19 mouse cellular contexts compared by ENCODE assay signal in genomic region chr1:163285539-163285938, GRCm38 (mm10). TPM values are rescaled to one million over a fixed set of nuclear protein-coding genes. Genes with fewer than 3 reads are reported as not detected.
DNase-seq lines count a peak whose midpoint lies in the region; ATAC-seq and TF ChIP-seq lines count a peak whose summit lies in the region.
"Had no signal": no experiment of that assay in that cellular context is flagged by ENCODE, and none has a peak within 500 bp of the region (broad histone marks: within the 10 kb centered on the region; RNA-seq: fewer than 3 reads in every experiment).

No protein-coding gene starts in this region.

- H3K27ac ChIP-seq in heart, adult 2 months: peak overlapping the region; percentile 59
- H3K27ac ChIP-seq in embryonic facial prominence, embryonic 15.5 days (replicated peaks): peak overlapping the region; percentile 45; the same call in 1 of the 2 replicates
- H3K27ac ChIP-seq in limb, embryonic 14.5 days (replicated peaks; ENCODE audit: low read depth, low read length): no peak overlapping the region
- H3K27ac ChIP-seq: forebrain, embryonic 12.5 days; hindbrain, embryonic 12.5 days had no signal

- intact Hi-C loops in heart, adult 2 months (cut with DNase I): no loop called here
- intact Hi-C loops in heart, postnatal 25 days (cut with DNase I): no loop called here
- intact Hi-C loops in left cerebral cortex, postnatal 25 days (cut with DNase I): no loop called here

- no peak for TF ChIP-seq POLR2A in heart, adult 2 months (IDR thresholded peaks at IDR 0.05; ENCODE audit: insufficient read depth, low read depth, low read length)
- no peak for TF ChIP-seq POLR2A in limb, embryonic 14.5 days (IDR thresholded peaks at IDR 0.05; ENCODE audit: borderline replicate concordance, extremely low read depth, insufficient read depth, insufficient read length)

- H3K9me3 ChIP-seq in embryonic facial prominence, embryonic 15.5 days (replicated peaks): no peaks in the 10 kb centered on the region
- no peaks in the 10 kb centered on the region for H3K9me3 ChIP-seq in limb, embryonic 14.5 days (ENCODE audit: control insufficient read depth, low read length)
- H3K9me3 ChIP-seq: embryonic facial prominence, embryonic 13.5 days; forebrain, embryonic 12.5 days; heart, embryonic 12.5 days; hindbrain, embryonic 12.5 days had no signal

- no peak for TF ChIP-seq EP300 in heart, adult 2 months (IDR thresholded peaks at IDR 0.05; ENCODE audit: insufficient read depth, low read depth, low read length)

- H3K9ac ChIP-seq in heart, adult 2 months (ENCODE audit: low read depth, low read length): no peak overlapping the region
- H3K9ac ChIP-seq in embryonic facial prominence, embryonic 15.5 days: no peak overlapping the region
- H3K9ac ChIP-seq in limb, embryonic 14.5 days (ENCODE audit: low read depth, low read length, severe bottlenecking): no peak overlapping the region
- H3K9ac ChIP-seq: embryonic facial prominence, embryonic 13.5 days; forebrain, embryonic 12.5 days; heart, embryonic 12.5 days; hindbrain, embryonic 12.5 days had no signal

- WGBS in heart, adult 2 months: 44% methylated on average over 1 of the region's 1 CpGs
- WGBS in embryonic facial prominence, embryonic 15.5 days: 15% methylated on average over 1 of the region's 1 CpGs
- WGBS in limb, embryonic 14.5 days: 30% methylated on average over 1 of the region's 1 CpGs

- no peak for DNase-seq in heart, adult 2 months
- DNase-seq in heart, postnatal 25 days (ENCODE audit: low spot score): no peak
- DNase-seq in NIH3T3 (ENCODE audit: low read depth): peak; percentile 61
- peak; percentile 63 for DNase-seq in limb, embryonic 14.5 days (ENCODE audit: low spot score)
- DNase-seq in left cerebral cortex, postnatal 25 days (ENCODE audit: low spot score in 2 of 2): no peak
- DNase-seq in frontal cortex, postnatal 14 days (ENCODE audit: low spot score in 2 of 2): no peak
- DNase-seq: cerebellum, adult 2 months; cerebellum, postnatal 14 days; gastrocnemius, postnatal 36 days; heart, postnatal 36 days had no signal

- TF ChIP-seq CTCF in heart, adult 2 months (IDR thresholded peaks at IDR 0.05): no peak

- no peaks in the 10 kb centered on the region for H3K79me2 ChIP-seq in heart, adult 2 months (replicated peaks; ENCODE audit: control insufficient read depth, insufficient read depth, low read length)

- H3K27me3 ChIP-seq in heart, adult 2 months (ENCODE audit: control insufficient read depth, insufficient read depth, low read length): no peaks in the 10 kb centered on the region
- no peaks in the 10 kb centered on the region for H3K27me3 ChIP-seq in embryonic facial prominence, embryonic 15.5 days
- no peaks in the 10 kb centered on the region for H3K27me3 ChIP-seq in limb, embryonic 14.5 days (ENCODE audit: control insufficient read depth, insufficient read depth, low read length)
- H3K27me3 ChIP-seq: embryonic facial prominence, embryonic 13.5 days; forebrain, embryonic 12.5 days; heart, embryonic 12.5 days; hindbrain, embryonic 12.5 days had no signal

- H3K4me1 ChIP-seq in heart, adult 2 months (ENCODE audit: control insufficient read depth, insufficient read depth, low read length): peaks cover 14% of the 10 kb centered on the region
- peaks cover 48% of the 10 kb centered on the region for H3K4me1 ChIP-seq in embryonic facial prominence, embryonic 15.5 days
- peaks cover 68% of the 10 kb centered on the region for H3K4me1 ChIP-seq in limb, embryonic 14.5 days (ENCODE audit: control insufficient read depth, insufficient read depth, low read length)

- H3K36me3 ChIP-seq in heart, adult 2 months (ENCODE audit: control insufficient read depth, insufficient read depth, low read length): peaks cover 25% of the 10 kb centered on the region
- no peaks in the 10 kb centered on the region for H3K36me3 ChIP-seq in embryonic facial prominence, embryonic 15.5 days
- peaks cover 7% of the 10 kb centered on the region; the same call in 1 of the 2 replicates for H3K36me3 ChIP-seq in limb, embryonic 14.5 days (ENCODE audit: control insufficient read depth, insufficient read depth, low read length)
- H3K36me3 ChIP-seq: embryonic facial prominence, embryonic 13.5 days; forebrain, embryonic 12.5 days; heart, embryonic 12.5 days; hindbrain, embryonic 12.5 days had no signal

- ATAC-seq in embryonic facial prominence, embryonic 15.5 days (ENCODE audit: insufficient number of reproducible peaks, low FRiP score, low TSS enrichment, low read depth): no peak
- 0 out of 2 replicates have a peak, but pooled peaks have one; percentile 21 for ATAC-seq in limb, embryonic 14.5 days (ENCODE audit: low FRiP score, low read depth)
- ATAC-seq: forebrain, embryonic 16.5 days; hindbrain, embryonic 16.5 days; inflammation-experienced regulatory T-cells, adult 6 months; intestine, postnatal 0 days had no signal

- no peak overlapping the region for H3K4me3 ChIP-seq in heart, adult 2 months
- no peak overlapping the region for H3K4me3 ChIP-seq in embryonic facial prominence, embryonic 15.5 days (replicated peaks)
- H3K4me3 ChIP-seq in limb, embryonic 14.5 days (replicated peaks; ENCODE audit: low read length): no peak overlapping the region
- H3K4me3 ChIP-seq: embryonic facial prominence, embryonic 13.5 days; forebrain, embryonic 12.5 days; heart, embryonic 12.5 days; hindbrain, embryonic 12.5 days had no signal

- no peak overlapping the region for H3K4me2 ChIP-seq in embryonic facial prominence, embryonic 15.5 days (replicated peaks)
- no peak overlapping the region for H3K4me2 ChIP-seq in limb, embryonic 14.5 days (replicated peaks; ENCODE audit: low read depth, low read length, severe bottlenecking)
- H3K4me2 ChIP-seq: embryonic facial prominence, embryonic 13.5 days; forebrain, embryonic 12.5 days; heart, embryonic 12.5 days; hindbrain, embryonic 12.5 days had no signal

RNA-seq across cellular contexts. Expression of gene Prrx1, which starts 28.0 kb away (rescaled TPM):
- total RNA-seq in heart, adult 2 months (2021): 10 to 100 TPM; 28.1 to 29.5 TPM
- 15.0 and 28.6 TPM in 2 replicates for polyA plus RNA-seq in heart, adult 2 months (2012; rRNA removed)
- total RNA-seq in heart, postnatal 25 days (2021): 10 to 100 TPM; 32.7 to 35.6 TPM
- 98.5 and 110 TPM in 2 replicates for polyA plus RNA-seq in embryonic facial prominence, embryonic 15.5 days (2015; fragmentation: Nextera tagmentation; extraction: Ambion mirVana)
- 122 and 123 TPM in 2 replicates for polyA plus RNA-seq in limb, embryonic 14.5 days (2012; rRNA removed)
- 114 and 134 TPM in 2 replicates for polyA plus RNA-seq in limb, embryonic 14.5 days (2014; fragmentation: Nextera tagmentation; extraction: Ambion mirVana)
- total RNA-seq in left cerebral cortex, postnatal 25 days (2021): 1 to 10 TPM; 5.5 TPM
- polyA plus RNA-seq: inflammation-experienced regulatory T-cells, adult 6 months had no signal

Comparison
In these comparisons a context has a peak if more than half of its experiments do, and no peak if none do; other contexts are left out.
1. DNase-seq: peak in NIH3T3 (single experiment) and limb, embryonic 14.5 days (single experiment); none in heart, adult 2 months (0 of 2), heart, postnatal 25 days (single experiment), left cerebral cortex, postnatal 25 days (0 of 2) and frontal cortex, postnatal 14 days (0 of 2).
2. RNA of gene Prrx1, which starts 28.0 kb away (total RNA-seq): 32.7 to 35.6 TPM in heart, postnatal 25 days and 28.1 to 29.5 TPM in heart, adult 2 months; 5.5 TPM in left cerebral cortex, postnatal 25 days; every median in the first group is over 4 times any median in the second.